ENCODE assay signal across 23 mouse cellular contexts in genomic region chr6:101054880-101055279, GRCm38 (mm10).
"Had no signal": no experiment of that assay in that cellular context is flagged by ENCODE, and none has a peak within 500 bp of the region (broad histone marks: within the 10 kb centered on the region; RNA-seq: fewer than 3 reads in every experiment).

No protein-coding gene starts in this region.

- H3K4me3 ChIP-seq: heart, embryonic 10.5 days; heart, embryonic 12.5 days; hindbrain, embryonic 10.5 days; hindbrain, embryonic 12.5 days; layer of hippocampus, adult 2 months; left cerebral cortex, adult 2 months; limb, embryonic 13.5 days; limb, embryonic 15.5 days; liver, embryonic 12.5 days had no signal

- H3K27me3 ChIP-seq: heart, embryonic 12.5 days; hindbrain, embryonic 12.5 days; limb, embryonic 15.5 days; liver, embryonic 12.5 days had no signal

- H3K4me1 ChIP-seq: hindbrain, embryonic 10.5 days; hindbrain, embryonic 12.5 days; limb, embryonic 13.5 days; limb, embryonic 15.5 days; liver, embryonic 12.5 days had no signal

- H3K9me3 ChIP-seq: heart, embryonic 10.5 days; heart, embryonic 12.5 days; hindbrain, embryonic 10.5 days; hindbrain, embryonic 12.5 days; limb, embryonic 13.5 days; limb, embryonic 15.5 days; liver, embryonic 12.5 days had no signal

- H3K4me2 ChIP-seq: heart, embryonic 12.5 days; hindbrain, embryonic 12.5 days; hindbrain, embryonic 14.5 days; limb, embryonic 13.5 days; limb, embryonic 15.5 days; liver, embryonic 12.5 days had no signal

- H3K27ac ChIP-seq: heart, embryonic 10.5 days; hindbrain, embryonic 10.5 days; hindbrain, embryonic 12.5 days; hindbrain, embryonic 14.5 days; kidney, postnatal 0 days; layer of hippocampus, adult 2 months; left cerebral cortex, adult 2 months; limb, embryonic 13.5 days; limb, embryonic 15.5 days; liver, embryonic 12.5 days; liver, embryonic 14.5 days had no signal

- DNase-seq: gastrocnemius, postnatal 14 days; gastrocnemius, postnatal 36 days; heart, adult 11 months; heart, postnatal 10 days; heart, postnatal 4 days; kidney, adult 18-20 months; kidney, adult 8-10 months; kidney, postnatal 14 days; kidney, postnatal 36 days had no signal

- H3K36me3 ChIP-seq: heart, embryonic 10.5 days; heart, embryonic 12.5 days; hindbrain, embryonic 10.5 days; hindbrain, embryonic 12.5 days; limb, embryonic 13.5 days; limb, embryonic 15.5 days; liver, embryonic 12.5 days had no signal

- ATAC-seq: hindbrain, embryonic 16.5 days; inflammation-experienced regulatory T-cells, adult 6 months; liver, embryonic 12.5 days had no signal

- H3K9ac ChIP-seq: heart, embryonic 12.5 days; hindbrain, embryonic 12.5 days; hindbrain, embryonic 14.5 days; limb, embryonic 13.5 days; limb, embryonic 15.5 days; liver, embryonic 12.5 days; liver, embryonic 14.5 days had no signal
